Mouse (Mus musculus): ENCODE measurements at regions not wholly inside any gene's neighbourhood (a gene's known extent, or its start where the extent isn't known, plus 50 kb on each side); places are given as distances from the start of the nearest gene placed in this dataset.

GRCm38 (mm10) chr13:101612786-101613185 lies 155.2 kb downstream of the Pik3r1 start:
- TF ChIP-seq POLR2A (IDR thresholded peaks at IDR 0.05; ENCODE audit: insufficient read length, low read depth) (no peak), POLR2AphosphoS2 (IDR thresholded peaks at IDR 0.05; ENCODE audit: insufficient read length, low read depth) (no peak), MAX (IDR thresholded peaks at IDR 0.05; ENCODE audit: low read depth) (no peak), E2F4 (IDR thresholded peaks at IDR 0.05; ENCODE audit: insufficient read depth) (no peak), TCF12 (IDR thresholded peaks at IDR 0.05; ENCODE audit: insufficient read depth, poor library complexity, severe bottlenecking) (no peak), MYOD1 (IDR thresholded peaks at IDR 0.05; ENCODE audit: control insufficient read depth in 1 of 3, insufficient read length in 2 of 3, low read depth in 2 of 3) (no peak), REST (IDR thresholded peaks at IDR 0.05; ENCODE audit: insufficient read depth, insufficient read length) (no peak)
